Mouse (Mus musculus) layer of hippocampus, adult 8-10 months (tissue): Measurements from ENCODE around the gene Ubc. TPM values are rescaled to one million over a fixed set of nuclear protein-coding genes. Genes with fewer than 3 reads are reported as not detected.
A peak's percentile ranks its signal among the peaks of the same experiment; 100 is the strongest.

Source experiments
- DNase-seq, 2 experiments: peaks; one replicate each; pipeline ENCODE4 v3.0.0; 2022; ENCODE audit warnings: low spot score in 2 of 2
- total RNA-seq, 4 experiments: library from RNA; stranded (reverse); gene quantifications; 2 replicates each; pipeline ENCODE4 v1.2.4; 2022

Ubc gene
- total RNA-seq, 4 experiments from 2014 or later, result 769 to 857 (median 823) TPM

- no peak for DNase-seq
Observed at GRCm38 (mm10) chr5:125351939-125352338, 38.1 kb downstream of the Ubc start.

DNA sequence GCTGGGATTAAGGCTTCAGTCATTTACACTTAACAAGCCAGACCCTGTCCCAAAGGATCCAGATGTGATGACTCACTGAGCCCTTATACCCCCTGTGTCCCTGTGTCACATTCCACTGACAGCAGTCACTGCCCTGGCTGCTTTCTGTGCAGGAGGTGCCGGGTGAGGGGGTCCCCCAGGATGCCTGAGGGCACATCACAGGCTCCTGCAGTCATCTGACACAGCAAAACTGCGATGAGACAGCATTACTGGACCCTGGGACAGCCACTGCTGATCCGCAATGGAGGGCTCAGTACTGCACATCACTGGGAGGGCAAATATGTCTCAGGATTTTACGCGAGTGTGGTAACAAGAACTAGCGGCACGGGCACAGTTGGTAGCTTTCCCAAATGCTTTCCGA lies 38.9 kb downstream of the Ubc start:
- no peak for DNase-seq

DNA sequence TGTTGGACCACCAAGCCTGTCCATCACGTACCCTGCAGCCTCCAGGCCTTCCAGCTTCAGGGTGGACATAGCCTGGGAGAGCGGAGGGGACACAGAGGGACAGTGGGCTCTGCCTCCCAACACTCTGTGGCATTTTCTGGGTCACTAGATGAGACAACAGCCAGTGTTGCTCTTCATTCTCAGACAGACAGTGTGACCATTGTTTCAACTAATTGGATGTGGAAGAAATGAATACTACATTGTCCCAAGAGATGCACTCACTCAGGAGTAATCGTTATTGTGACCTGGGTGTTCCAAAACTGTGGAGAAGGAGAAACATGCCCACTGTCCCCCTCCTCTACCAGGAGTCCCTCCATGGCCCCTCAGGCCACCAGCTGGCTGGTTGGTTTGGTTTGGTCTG lies 40.6 kb downstream of the Ubc start:
- no peak for DNase-seq

DNA sequence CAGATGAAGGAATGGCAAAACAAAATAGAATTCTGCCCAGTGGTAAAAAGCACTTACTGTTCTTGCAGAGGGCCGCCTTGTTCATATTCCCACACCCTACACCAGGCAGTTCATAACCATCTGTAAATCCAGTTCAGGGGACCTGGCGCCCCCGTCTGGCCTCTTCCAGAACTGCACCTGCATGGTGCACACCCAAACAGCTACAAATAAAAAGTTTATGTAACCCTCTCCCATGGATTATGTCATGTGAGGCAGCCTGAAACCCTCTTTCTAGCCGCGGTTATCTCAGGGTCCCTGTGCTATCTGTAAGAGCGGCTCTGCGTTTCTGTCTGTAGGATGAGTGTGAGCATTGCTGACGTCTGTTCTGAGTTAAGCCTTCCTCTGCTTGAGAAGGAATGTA lies 41.5 kb downstream of the Ubc start:
- DNase-seq, result peak in 1 of 2 experiments; percentile 46

GRCm38 (mm10) chr5:125348067-125348466 lies 41.9 kb downstream of the Ubc start:
- no peak for DNase-seq

DNA sequence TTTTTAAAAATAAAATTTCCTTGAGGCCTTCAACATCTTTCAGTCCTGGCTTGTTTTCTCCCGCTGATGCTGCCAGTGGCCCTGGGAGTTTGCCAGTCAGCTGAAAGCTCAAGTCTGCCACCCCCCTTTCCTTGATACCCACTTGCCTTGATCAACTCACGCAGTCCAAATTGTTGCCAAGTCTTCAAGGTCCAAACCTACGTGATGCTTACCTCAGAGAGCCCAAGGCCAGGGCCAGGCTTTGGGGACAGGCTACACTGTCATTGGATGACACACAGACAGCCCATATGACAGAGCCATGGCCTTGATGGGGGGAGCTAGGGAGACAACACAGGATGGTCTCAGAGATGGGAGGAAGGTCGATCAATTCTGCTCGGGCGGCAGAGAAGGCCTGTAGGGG lies 45.7 kb downstream of the Ubc start:
- no peak for DNase-seq

- DNase-seq, result no peak
Observed at GRCm38 (mm10) chr5:125341459-125342090, 48.4 kb downstream of the Ubc start.

DNA sequence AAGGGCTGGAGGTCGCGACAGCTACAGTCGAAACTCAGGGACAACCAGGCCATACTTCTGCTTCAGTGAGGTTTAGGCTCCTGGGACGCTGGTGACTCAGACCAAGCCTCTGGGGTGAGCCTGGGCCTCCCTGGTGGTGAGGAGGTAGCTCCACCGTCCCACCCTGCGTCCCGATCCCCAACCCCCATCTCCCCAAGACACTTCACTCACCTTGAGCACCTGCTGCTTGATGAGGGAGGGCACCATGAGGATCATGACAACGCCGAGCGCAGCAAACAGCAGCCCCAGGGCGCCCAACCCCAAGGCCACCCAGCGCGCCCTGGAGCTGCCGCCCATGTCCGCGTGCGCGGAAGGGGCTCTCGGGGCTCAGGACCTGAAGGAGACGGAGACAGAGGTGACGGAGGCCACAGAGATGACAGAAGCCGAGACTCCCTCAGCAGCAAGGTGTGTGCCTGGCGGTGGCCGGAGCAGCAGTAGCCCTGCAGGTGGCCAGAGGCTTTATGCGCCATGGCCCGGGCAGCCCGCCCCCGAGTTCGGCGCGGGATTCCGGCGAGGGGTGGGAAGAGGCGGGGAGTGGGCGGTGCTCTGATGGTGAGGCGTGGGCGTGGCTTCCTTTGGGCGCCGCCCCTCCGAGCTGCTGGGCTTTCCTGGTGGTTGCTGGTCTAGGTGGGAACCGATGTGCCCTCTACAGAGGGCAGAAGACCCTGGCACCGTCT lies 49.3 kb downstream of the Ubc start, which contains the start of gene Scarb1:
Scarb1 (minus strand) TSS at position 548 of the 716 bp plus-strand sequence.
- peak; percentile 72 to 84 for DNase-seq

- peak in 1 of 2 experiments; percentile 24 for DNase-seq
Observed at GRCm38 (mm10) chr5:125339851-125340531, 50.0 kb downstream of the Ubc start.

GRCm38 (mm10) chr5:125339108-125339751 lies 50.8 kb downstream of the Ubc start:
- peak in 1 of 2 experiments; percentile 16 for DNase-seq

DNA sequence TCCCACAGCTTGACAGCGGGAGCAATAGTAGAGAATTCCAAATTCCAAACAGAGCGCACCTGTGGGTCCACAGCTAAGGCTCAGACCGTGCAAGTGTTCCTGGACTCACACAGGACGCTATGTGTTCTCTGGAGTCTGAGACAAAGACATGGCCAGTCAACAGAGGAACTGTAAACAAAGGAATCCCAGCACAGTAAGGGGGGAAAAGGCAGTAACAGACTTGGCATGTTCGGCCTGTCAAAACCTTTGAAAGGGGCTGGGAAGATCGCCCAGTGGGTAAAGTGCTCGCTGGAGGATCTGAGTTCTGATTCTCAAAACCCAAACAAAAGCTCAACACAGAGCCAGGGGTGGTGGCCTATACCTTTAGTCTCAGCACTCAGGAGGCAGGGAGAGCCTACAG lies 52.5 kb downstream of the Ubc start:
- DNase-seq, result no peak

DNA sequence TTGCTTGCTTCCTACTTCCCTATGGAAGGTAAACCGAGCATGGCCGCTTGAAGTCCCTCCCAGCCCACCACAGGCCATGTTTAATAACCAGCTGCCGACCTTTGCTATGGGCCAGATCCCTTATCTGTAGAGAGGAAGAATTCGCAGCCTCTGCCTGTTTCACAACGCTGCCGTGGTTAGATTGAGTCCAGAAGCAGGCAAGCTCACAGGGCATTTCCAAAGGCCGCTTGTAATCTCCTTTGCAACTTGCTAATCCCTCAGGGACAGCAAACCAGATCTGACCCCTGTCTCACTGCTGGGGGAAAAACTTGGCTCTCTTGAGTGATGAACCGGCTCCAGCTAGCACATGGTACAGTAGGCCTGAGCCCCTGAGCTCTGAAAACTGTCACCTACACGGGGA lies 53.0 kb downstream of the Ubc start:
- DNase-seq, result no peak

Other genes starting within 250 kb of the Ubc start
- 100 to 1,000 TPM; 246 to 324 (median 271) TPM for gene Ncor2, start 211.0 kb downstream of the Ubc start, total RNA-seq
- gene Scarb1, start 49.1 kb downstream of the Ubc start, total RNA-seq, result 10 to 100 TPM; 27.9 to 38.7 (median 34.3) TPM
- under 1 TPM in 2 of 4 experiments, not detected in 2; 0.27 to 0.72 TPM for gene Gm10382, start 880 bp downstream of the Ubc start, total RNA-seq
- 10 to 100 TPM; 13.2 to 13.5 (median 13.4) TPM for gene Dhx37, start 43.9 kb upstream of the Ubc start, total RNA-seq
- 100 to 1,000 TPM in 2 of 4 experiments, 10 to 100 TPM in 2; 89.5 to 105 (median 95.6) TPM for gene Bri3bp, start 51.4 kb upstream of the Ubc start, total RNA-seq
- gene Aacs, start 85.6 kb upstream of the Ubc start, total RNA-seq, result 10 to 100 TPM; 49.4 to 59.0 (median 51.7) TPM
- gene Tmem132b, start 141.6 kb upstream of the Ubc start, total RNA-seq, result 100 to 1,000 TPM; 116 to 122 (median 119) TPM